Mouse (Mus musculus) ES-CJ7 (cell line): ENCODE measurements around the gene Trpv3.

Source experiments
- DNase-seq: peaks from one replicate; pipeline ENCODE4 v3.0.0; 2011; ENCODE audit warnings: low read depth, low spot score

Gene Trpv3

GRCm38 (mm10) chr11:73267267-73267666, at the start of gene Trpv3:
TSS of gene Trpv3 (plus strand) at chr11:73267388.
- no peak for DNase-seq

- no peak for DNase-seq
These were observed 47.5 kb upstream of the Trpv3 start for GRCm38 (mm10) chr11:73219671-73220070.

GRCm38 (mm10) chr11:73220651-73221050, 46.5 kb upstream of the Trpv3 start:
- DNase-seq: no peak

GRCm38 (mm10) chr11:73222846-73223245, 44.3 kb upstream of the Trpv3 start:
- DNase-seq: peak; percentile 26

- DNase-seq: peak; percentile 74
These were observed 43.2 kb upstream of the Trpv3 start for GRCm38 (mm10) chr11:73223966-73224365.

GRCm38 (mm10) chr11:73225856-73226255, 41.3 kb upstream of the Trpv3 start:
- no peak for DNase-seq

GRCm38 (mm10) chr11:73228881-73229280, 38.3 kb upstream of the Trpv3 start:
- no peak for DNase-seq

GRCm38 (mm10) chr11:73230081-73230480, 37.1 kb upstream of the Trpv3 start:
- no peak for DNase-seq

- DNase-seq: peak; percentile 12
These were observed 34.7 kb upstream of the Trpv3 start for GRCm38 (mm10) chr11:73232513-73232912.

GRCm38 (mm10) chr11:73233992-73234391, 33.2 kb upstream of the Trpv3 start, which contains the start of gene Trpv1:
TSS of gene Trpv1 (plus strand) at chr11:73234292.
- DNase-seq: no peak

- DNase-seq: no peak
These were observed 31.0 kb upstream of the Trpv3 start for GRCm38 (mm10) chr11:73235990-73236701.

- DNase-seq: no peak
These were observed 30.5 kb upstream of the Trpv3 start for GRCm38 (mm10) chr11:73236731-73237130.

- no peak for DNase-seq
These were observed 25.0 kb upstream of the Trpv3 start for GRCm38 (mm10) chr11:73242199-73242598.

GRCm38 (mm10) chr11:73242777-73243176, 24.4 kb upstream of the Trpv3 start:
- no peak for DNase-seq

- no peak for DNase-seq
These were observed 9.7 kb upstream of the Trpv3 start for GRCm38 (mm10) chr11:73257362-73257945.

- no peak for DNase-seq
These were observed 8.5 kb upstream of the Trpv3 start for GRCm38 (mm10) chr11:73258664-73259063.

GRCm38 (mm10) chr11:73260457-73260856, 6.7 kb upstream of the Trpv3 start:
- no peak for DNase-seq

- no peak for DNase-seq
These were observed 5.8 kb upstream of the Trpv3 start for GRCm38 (mm10) chr11:73261385-73261784.

GRCm38 (mm10) chr11:73274821-73275220, 7.6 kb downstream of the Trpv3 start:
- no peak for DNase-seq

- DNase-seq: no peak
These were observed 13.5 kb downstream of the Trpv3 start for GRCm38 (mm10) chr11:73280710-73281109.

- peak; percentile 90 for DNase-seq
These were observed 14.4 kb downstream of the Trpv3 start for GRCm38 (mm10) chr11:73281528-73282027.

- no peak for DNase-seq
These were observed 16.2 kb downstream of the Trpv3 start for GRCm38 (mm10) chr11:73283369-73283768.

- DNase-seq: no peak
These were observed 16.7 kb downstream of the Trpv3 start for GRCm38 (mm10) chr11:73283926-73284325.
